Mouse (Mus musculus) ovary, adult 2 months (tissue): ENCODE measurements around the gene Olfr161. TPM values are rescaled to one million over a fixed set of nuclear protein-coding genes. Genes with fewer than 3 reads are reported as not detected.

Experiments used
- polyA plus RNA-seq: library from polyadenylated mRNA; depleted of rRNA; stranded (reverse); fragments of >200 nt; gene quantifications from 2 replicates; pipeline ENCODE4 v1.2.3, GENCODE M21; 2012; rRNA removed

The Olfr161 gene
- not detected in 2 replicates for polyA plus RNA-seq

DNA sequence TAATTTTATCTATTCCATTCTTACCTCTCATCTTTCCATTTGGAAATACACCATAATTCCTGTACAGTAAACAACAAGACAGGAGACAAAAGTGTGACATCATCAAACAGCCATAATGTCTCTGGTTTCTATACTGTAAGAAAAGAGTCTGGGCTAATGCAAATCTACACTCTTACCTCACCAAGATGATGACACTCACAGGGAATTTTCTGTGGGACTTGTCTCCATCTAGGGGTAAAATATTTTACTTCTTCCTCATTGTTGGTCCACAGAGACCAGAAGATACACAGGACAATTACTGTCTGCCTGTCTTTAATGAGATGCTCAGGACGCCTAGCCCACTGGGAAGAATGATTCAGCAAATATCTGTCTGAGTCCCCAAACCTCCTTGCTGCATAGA lies at the start of gene Olfr161:
Olfr161 (plus strand) TSS at position 352 of the 400 bp plus-strand sequence.

Other genes with a start within 250 kb of the Olfr161 start
- gene Mefv, start 127.1 kb downstream of the Olfr161 start, polyA plus RNA-seq, result 0.09 and 0.13 TPM in 2 replicates
- 9.8 and 10.0 TPM in 2 replicates for gene Zfp263, start 153.1 kb downstream of the Olfr161 start, polyA plus RNA-seq
- not detected in 2 replicates for gene Olfr15, start 239.8 kb downstream of the Olfr161 start, polyA plus RNA-seq